Mouse (Mus musculus) stomach, postnatal 0 days (tissue): ENCODE results near the gene U90926.

Source experiments
- CTCF ChIP-seq: IDR thresholded peaks from 2 replicates; pipeline ENCODE4 v1.5.1; 2016; ENCODE audit warnings: antibody characterized with exemption, low read depth, mild to moderate bottlenecking, moderate library complexity
- EP300 ChIP-seq: optimal IDR thresholded peaks from 2 replicates; pipeline ENCODE3; 2016; ENCODE audit warnings: antibody characterized with exemption

GRCm38 (mm10) chr5:92262646-92263045 lies 47.4 kb upstream of the U90926 start:
- TF ChIP-seq CTCF (no peak), EP300 (no peak)
